Mouse (Mus musculus): ENCODE data around the gene Sema4g.

GRCm38 (mm10) chr19:45028746-45029145 is 39.8 kb downstream of the Sema4g start:
- no peak for TF ChIP-seq CTCF (IDR thresholded peaks at IDR 0.05; ENCODE audit: low read depth, low read length)
- TF ChIP-seq POLR2A (IDR thresholded peaks at IDR 0.05; ENCODE audit: extremely low read depth, insufficient read depth, low read length) = no peak
